Mouse (Mus musculus): ENCODE data around the gene Hdac4. TPM values are rescaled to one million over a fixed set of nuclear protein-coding genes. Genes with fewer than 3 reads are reported as not detected.

The Hdac4 gene
- 2.1 TPM for polyA plus RNA-seq (2015; fragmentation: Illumina TruSeq; extraction: RNeasy Lipid Tissue Mini Kit (QIAGEN cat#74804); ENCODE audit: insufficient read depth, low read depth, low replicate concordance)

DNA sequence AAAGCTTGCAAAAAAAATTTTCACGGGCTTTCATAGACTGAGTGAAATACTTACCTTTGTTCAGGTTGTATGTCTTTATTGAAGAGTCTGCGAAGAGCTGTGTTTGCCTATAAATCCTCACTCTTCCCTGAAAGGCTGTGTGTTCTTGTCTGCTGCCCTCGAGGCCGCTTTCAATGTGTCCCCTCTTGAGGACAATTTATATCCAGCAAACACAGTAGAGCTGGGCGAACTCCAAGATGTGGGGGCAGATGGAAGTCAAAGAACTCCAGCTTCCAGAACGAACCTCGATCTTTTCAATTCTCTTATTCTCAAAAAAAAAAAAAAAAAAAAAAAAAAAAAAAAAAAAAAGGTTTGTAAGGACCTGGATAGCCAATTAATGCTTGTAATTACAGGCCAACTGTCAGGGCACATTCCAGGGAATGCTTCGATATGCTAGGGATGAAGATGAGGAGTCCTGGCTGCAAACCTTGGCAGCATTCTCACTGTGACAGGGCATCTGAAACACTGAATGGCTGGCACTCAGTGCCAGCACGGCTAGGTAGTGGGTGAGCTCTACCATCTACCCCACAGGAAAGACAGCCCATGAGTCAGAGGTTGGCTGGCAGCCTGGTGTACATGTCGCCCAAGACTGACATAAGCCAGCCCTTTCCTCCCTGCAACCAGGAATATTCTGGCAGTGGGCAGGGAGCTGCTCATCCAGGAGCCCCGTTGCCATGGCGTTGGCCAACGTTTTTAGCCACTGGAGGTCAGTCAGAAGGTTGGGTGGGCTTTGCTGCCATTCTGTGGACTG lies at the start of gene Hdac4:
TSS of gene Hdac4 (minus strand) at position 340 of the 790 bp plus-strand sequence.

